8 mouse cellular contexts compared by ENCODE assay signal in genomic region chr17:30573990-30574782, GRCm38 (mm10). TPM values are rescaled to one million over a fixed set of nuclear protein-coding genes. Genes with fewer than 3 reads are reported as not detected.
DNase-seq lines count a peak whose midpoint lies in the region; ATAC-seq and TF ChIP-seq lines count a peak whose summit lies in the region.

No protein-coding gene starts in this region.

- intact Hi-C loops in left cerebral cortex, postnatal 14 days (cut with DNase I): no loop called here

- peak overlapping the region; percentile 86 for H3K4me2 ChIP-seq in hindbrain, postnatal 0 days (ENCODE audit: low read depth, low read length)
- H3K4me2 ChIP-seq in lung, embryonic 16.5 days (ENCODE audit: low read depth, low read length): peak overlapping the region; percentile 94; the same call in 1 of the 2 replicates

- peak; percentile 20 for DNase-seq in adrenal gland, adult 8-10 months
- no peak for DNase-seq in adrenal gland, postnatal 4 days (ENCODE audit: low spot score in 2 of 2)
- DNase-seq in embryonic facial prominence, embryonic 10.5 days (ENCODE audit: low spot score): no peak
- DNase-seq in hindbrain, postnatal 0 days (ENCODE audit: low spot score): no peak
- no peak for DNase-seq in spleen, adult 12 weeks (ENCODE audit: low spot score)
- no peak for DNase-seq in left cerebral cortex, postnatal 14 days (ENCODE audit: low spot score in 2 of 2)

- ATAC-seq in hindbrain, postnatal 0 days: no peak
- ATAC-seq in lung, embryonic 16.5 days (ENCODE audit: low read depth): no peak
- ATAC-seq in cerebellum, adult (ENCODE audit: insufficient number of reproducible peaks, low FRiP score, low TSS enrichment): no peak

- peak overlapping the region; percentile 79; the same call in 1 of the 2 replicates for H3K4me3 ChIP-seq in embryonic facial prominence, embryonic 10.5 days
- H3K4me3 ChIP-seq in hindbrain, postnatal 0 days (ENCODE audit: low read length): no peak overlapping the region
- no peak overlapping the region for H3K4me3 ChIP-seq in lung, embryonic 16.5 days (ENCODE audit: low read length)

- no peaks in the 10 kb centered on the region for H3K36me3 ChIP-seq in embryonic facial prominence, embryonic 10.5 days (replicated peaks)
- H3K36me3 ChIP-seq in hindbrain, postnatal 0 days (ENCODE audit: insufficient read depth, low read length): no peaks in the 10 kb centered on the region
- no peaks in the 10 kb centered on the region for H3K36me3 ChIP-seq in lung, embryonic 16.5 days (ENCODE audit: control insufficient read depth, insufficient read depth, low read length)

- H3K9me3 ChIP-seq in embryonic facial prominence, embryonic 10.5 days: no peaks in the 10 kb centered on the region
- no peaks in the 10 kb centered on the region for H3K9me3 ChIP-seq in hindbrain, postnatal 0 days (ENCODE audit: low read length)
- no peaks in the 10 kb centered on the region for H3K9me3 ChIP-seq in lung, embryonic 16.5 days (ENCODE audit: control insufficient read depth, low read length)

- H3K4me1 ChIP-seq in embryonic facial prominence, embryonic 10.5 days: peaks cover 33% of the 10 kb centered on the region
- peaks cover 10% of the 10 kb centered on the region for H3K4me1 ChIP-seq in hindbrain, postnatal 0 days (ENCODE audit: insufficient read depth, low read length)
- peaks cover 28% of the 10 kb centered on the region for H3K4me1 ChIP-seq in lung, embryonic 16.5 days (replicated peaks; ENCODE audit: control insufficient read depth, insufficient read depth, low read length)

- H3K27me3 ChIP-seq in embryonic facial prominence, embryonic 10.5 days (replicated peaks; ENCODE audit: low read depth, poor library complexity, severe bottlenecking): no peaks in the 10 kb centered on the region
- no peaks in the 10 kb centered on the region for H3K27me3 ChIP-seq in hindbrain, postnatal 0 days (ENCODE audit: insufficient read depth, low read length)
- H3K27me3 ChIP-seq in lung, embryonic 16.5 days (ENCODE audit: control insufficient read depth, insufficient read depth, low read depth, low read length): no peaks in the 10 kb centered on the region

- no peak for TF ChIP-seq CTCF in hindbrain, postnatal 0 days (IDR thresholded peaks at IDR 0.05; ENCODE audit: low read depth)

- WGBS in embryonic facial prominence, embryonic 10.5 days: 68% methylated on average over 8 of the region's 8 CpGs
- WGBS in hindbrain, postnatal 0 days: 65% methylated on average over 8 of the region's 8 CpGs
- WGBS in lung, embryonic 16.5 days: 61% methylated on average over 8 of the region's 8 CpGs

- no peak overlapping the region for H3K9ac ChIP-seq in hindbrain, postnatal 0 days (replicated peaks; ENCODE audit: low read length)
- no peak overlapping the region for H3K9ac ChIP-seq in lung, embryonic 16.5 days (ENCODE audit: low read length)

- no peak overlapping the region for H3K27ac ChIP-seq in embryonic facial prominence, embryonic 10.5 days (replicated peaks)
- no peak overlapping the region for H3K27ac ChIP-seq in hindbrain, postnatal 0 days
- H3K27ac ChIP-seq in lung, embryonic 16.5 days (ENCODE audit: low read length): no peak overlapping the region

RNA-seq across cellular contexts. Expression of gene Btbd9, which starts 2.1 kb away (rescaled TPM):
- 10 to 100 TPM; 40.1 to 61.6 (median 48.3) TPM for total RNA-seq in adrenal gland, adult 8-10 months (2022)
- 10 to 100 TPM; 40.4 to 41.5 TPM for total RNA-seq in adrenal gland, postnatal 4 days (2021)
- polyA plus RNA-seq in embryonic facial prominence, embryonic 10.5 days (2016; fragmentation: Nextera tagmentation; extraction: Ambion mirVana): 57.2 and 58.1 TPM in 2 replicates
- total RNA-seq in hindbrain, postnatal 0 days (2014; rRNA removed): 67.7 and 72.7 TPM in 2 replicates
- polyA plus RNA-seq in hindbrain, postnatal 0 days (2015; fragmentation: Nextera tagmentation; extraction: Ambion mirVana): 115 and 122 TPM in 2 replicates
- 55.8 and 57.1 TPM in 2 replicates for polyA plus RNA-seq in lung, embryonic 16.5 days (2015; fragmentation: Nextera tagmentation; extraction: Ambion mirVana)
- 10 to 100 TPM; 78.9 to 95.2 TPM for total RNA-seq in left cerebral cortex, postnatal 14 days (2021)

RNA-seq across cellular contexts. Expression of gene Dnah8, which starts 50.0 kb away (rescaled TPM):
- total RNA-seq in adrenal gland, adult 8-10 months (2022): under 1 TPM; 0.37 to 0.81 (median 0.68) TPM
- total RNA-seq in adrenal gland, postnatal 4 days (2021): 1 to 10 TPM in 1 of 2 experiments, under 1 TPM in 1; 0.62 to 1.3 TPM
- polyA plus RNA-seq in embryonic facial prominence, embryonic 10.5 days (2016; fragmentation: Nextera tagmentation; extraction: Ambion mirVana): 0.87 and 0.88 TPM in 2 replicates
- total RNA-seq in hindbrain, postnatal 0 days (2014; rRNA removed): 4.9 and 10.0 TPM in 2 replicates
- 2.1 TPM in 2 replicates for polyA plus RNA-seq in hindbrain, postnatal 0 days (2015; fragmentation: Nextera tagmentation; extraction: Ambion mirVana)
- 8.8 and 9.2 TPM in 2 replicates for polyA plus RNA-seq in lung, embryonic 16.5 days (2015; fragmentation: Nextera tagmentation; extraction: Ambion mirVana)
- total RNA-seq in left cerebral cortex, postnatal 14 days (2021): 1 to 10 TPM; 1.7 to 1.9 TPM

RNA-seq across cellular contexts. Expression of gene Glo1, which starts 52.5 kb away (rescaled TPM):
- total RNA-seq in adrenal gland, adult 8-10 months (2022): 100 to 1,000 TPM; 148 to 169 (median 160) TPM
- total RNA-seq in adrenal gland, postnatal 4 days (2021): 100 to 1,000 TPM; 121 to 138 TPM
- polyA plus RNA-seq in embryonic facial prominence, embryonic 10.5 days (2016; fragmentation: Nextera tagmentation; extraction: Ambion mirVana): 210 and 216 TPM in 2 replicates
- total RNA-seq in hindbrain, postnatal 0 days (2014; rRNA removed): 165 and 200 TPM in 2 replicates
- polyA plus RNA-seq in hindbrain, postnatal 0 days (2015; fragmentation: Nextera tagmentation; extraction: Ambion mirVana): 212 and 223 TPM in 2 replicates
- 215 and 221 TPM in 2 replicates for polyA plus RNA-seq in lung, embryonic 16.5 days (2015; fragmentation: Nextera tagmentation; extraction: Ambion mirVana)
- 100 to 1,000 TPM; 131 to 136 TPM for total RNA-seq in left cerebral cortex, postnatal 14 days (2021)
